Mouse (Mus musculus): ENCODE measurements around the gene Tprn.

Gene Tprn

DNA sequence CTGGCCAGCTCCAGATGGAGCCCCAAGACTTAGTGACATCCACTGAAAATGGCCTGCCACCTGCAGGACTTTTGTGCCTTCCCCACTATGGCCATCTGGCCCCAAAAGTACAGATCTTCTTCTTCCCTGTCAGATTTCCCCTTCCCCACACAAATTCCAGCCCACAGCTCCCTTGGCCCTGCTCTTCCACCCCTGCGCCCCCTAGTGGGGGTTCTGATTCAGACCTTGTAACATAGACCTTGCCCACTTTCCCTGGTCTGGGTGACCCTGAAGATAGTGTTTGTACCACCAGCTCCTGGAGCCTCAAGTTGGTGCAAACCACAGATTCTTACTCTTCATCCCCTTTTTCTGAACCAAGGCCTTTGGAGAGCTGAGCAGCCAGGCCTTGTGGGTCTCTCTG lies 30.4 kb downstream of the Tprn start:
- DNase-seq (ENCODE audit: low spot score), result no peak

DNA sequence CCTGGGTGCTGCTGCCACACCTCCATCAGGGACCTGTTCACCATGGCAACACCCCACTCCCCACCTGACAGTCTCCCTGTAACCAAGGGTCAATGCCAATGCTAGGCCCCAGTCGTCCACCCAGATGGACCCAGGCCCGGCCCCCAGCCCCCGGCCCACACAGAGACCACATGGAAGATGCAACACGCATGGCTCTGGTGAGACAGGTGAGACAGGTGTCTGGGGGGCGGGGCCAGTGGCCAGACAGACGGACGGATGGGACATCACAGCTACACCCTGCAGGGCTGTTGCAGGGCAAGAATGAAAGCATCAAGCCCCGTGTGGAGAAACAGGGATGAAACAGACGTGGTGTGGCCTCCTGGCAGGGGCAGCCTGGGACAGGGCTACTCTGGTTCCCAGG lies 31.3 kb downstream of the Tprn start:
- no peak for DNase-seq (ENCODE audit: low spot score)

DNA sequence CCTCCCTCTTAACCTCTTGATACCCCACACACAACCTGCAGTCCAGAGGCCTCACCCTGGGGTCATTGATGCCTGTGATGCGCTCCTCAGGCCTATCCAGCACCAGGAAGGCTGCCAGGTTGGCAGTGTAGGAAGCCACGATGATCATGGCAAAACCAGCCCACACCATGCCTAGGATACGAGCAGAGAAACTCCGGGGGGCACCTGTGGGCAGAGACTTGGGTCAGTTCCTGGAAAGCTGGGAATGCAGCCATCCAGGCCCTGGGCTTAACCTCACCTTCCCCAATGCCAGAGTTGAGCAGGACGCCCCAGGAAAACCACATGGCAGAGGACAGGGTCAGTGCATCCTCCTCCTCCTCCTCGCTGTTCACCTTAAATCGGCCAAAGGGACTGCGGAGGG lies 34.7 kb downstream of the Tprn start:
- DNase-seq (ENCODE audit: low spot score), result no peak

DNA sequence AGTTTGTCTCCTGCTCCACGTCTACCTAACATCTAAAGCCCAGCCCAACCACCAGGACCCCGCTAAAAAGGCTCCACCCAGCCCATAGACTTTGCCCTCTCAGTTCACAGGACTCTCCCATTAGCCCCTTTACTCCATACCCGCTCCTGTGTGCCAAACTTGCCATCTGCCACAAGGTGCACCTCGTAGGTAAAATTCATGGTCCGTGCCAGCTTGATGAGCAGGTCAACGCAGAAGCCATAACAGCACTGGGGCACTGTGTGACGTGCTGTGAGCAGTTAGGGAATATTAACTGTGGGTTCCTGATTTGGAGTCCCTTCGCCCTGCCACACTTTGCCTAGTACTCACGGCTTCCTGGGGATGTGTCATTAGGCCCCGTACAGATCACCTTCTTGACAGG lies 35.6 kb downstream of the Tprn start:
- no peak for DNase-seq (ENCODE audit: low spot score)

DNA sequence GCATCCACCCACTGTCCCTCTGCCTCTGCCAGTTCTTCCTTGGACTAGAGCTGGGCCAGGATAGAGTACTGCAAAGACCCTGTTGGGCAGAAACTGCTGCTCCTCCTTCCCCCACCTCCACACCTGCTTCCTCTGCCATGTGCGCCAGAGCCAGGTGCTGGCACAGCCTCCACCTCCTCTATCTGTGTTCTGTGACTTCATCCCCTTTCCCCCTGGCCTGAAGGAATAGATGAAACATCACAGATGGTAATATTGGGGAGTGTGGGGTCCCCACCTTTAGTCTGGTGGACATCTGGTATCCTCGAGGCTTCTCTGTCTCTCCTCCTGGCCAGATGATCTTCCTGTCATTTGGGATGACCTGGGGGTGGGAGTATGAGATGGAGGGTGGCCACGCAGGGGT lies 41.0 kb downstream of the Tprn start:
- no peak for DNase-seq (ENCODE audit: low spot score)

DNA sequence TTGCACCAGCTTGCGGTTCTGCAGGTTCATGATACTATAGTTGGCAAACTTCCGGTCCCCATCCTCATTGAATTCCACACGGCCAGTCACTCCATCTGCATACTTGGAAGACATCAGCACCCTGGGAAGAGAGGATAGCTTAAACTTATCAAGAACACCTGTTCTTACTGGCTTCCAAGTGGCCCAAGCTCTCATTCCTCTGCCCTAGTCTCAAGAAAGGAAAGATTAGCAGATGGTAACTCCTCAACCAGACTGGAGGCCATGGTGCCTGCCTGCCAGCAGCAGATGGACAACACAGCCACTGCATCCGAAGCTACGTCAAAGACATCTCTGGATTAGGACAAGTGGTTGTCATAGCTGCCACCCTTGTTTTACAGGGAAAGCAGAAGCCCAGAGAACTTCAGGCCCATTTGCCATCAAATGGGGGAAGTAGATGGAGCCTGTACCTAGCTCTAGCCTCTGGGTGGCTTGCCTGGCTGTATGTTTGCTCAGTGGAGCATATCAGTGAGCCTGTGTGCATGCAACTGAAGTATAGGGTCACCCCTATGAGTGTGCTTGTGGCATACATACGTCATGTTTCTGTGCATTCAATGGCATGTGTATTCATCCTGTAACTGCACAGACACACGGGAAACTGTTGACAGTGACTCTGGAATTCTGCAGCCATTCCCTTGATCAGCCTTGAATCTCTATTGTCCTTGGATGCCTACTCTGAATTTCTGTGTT lies 41.7 kb downstream of the Tprn start:
- DNase-seq (ENCODE audit: low spot score), result no peak

DNA sequence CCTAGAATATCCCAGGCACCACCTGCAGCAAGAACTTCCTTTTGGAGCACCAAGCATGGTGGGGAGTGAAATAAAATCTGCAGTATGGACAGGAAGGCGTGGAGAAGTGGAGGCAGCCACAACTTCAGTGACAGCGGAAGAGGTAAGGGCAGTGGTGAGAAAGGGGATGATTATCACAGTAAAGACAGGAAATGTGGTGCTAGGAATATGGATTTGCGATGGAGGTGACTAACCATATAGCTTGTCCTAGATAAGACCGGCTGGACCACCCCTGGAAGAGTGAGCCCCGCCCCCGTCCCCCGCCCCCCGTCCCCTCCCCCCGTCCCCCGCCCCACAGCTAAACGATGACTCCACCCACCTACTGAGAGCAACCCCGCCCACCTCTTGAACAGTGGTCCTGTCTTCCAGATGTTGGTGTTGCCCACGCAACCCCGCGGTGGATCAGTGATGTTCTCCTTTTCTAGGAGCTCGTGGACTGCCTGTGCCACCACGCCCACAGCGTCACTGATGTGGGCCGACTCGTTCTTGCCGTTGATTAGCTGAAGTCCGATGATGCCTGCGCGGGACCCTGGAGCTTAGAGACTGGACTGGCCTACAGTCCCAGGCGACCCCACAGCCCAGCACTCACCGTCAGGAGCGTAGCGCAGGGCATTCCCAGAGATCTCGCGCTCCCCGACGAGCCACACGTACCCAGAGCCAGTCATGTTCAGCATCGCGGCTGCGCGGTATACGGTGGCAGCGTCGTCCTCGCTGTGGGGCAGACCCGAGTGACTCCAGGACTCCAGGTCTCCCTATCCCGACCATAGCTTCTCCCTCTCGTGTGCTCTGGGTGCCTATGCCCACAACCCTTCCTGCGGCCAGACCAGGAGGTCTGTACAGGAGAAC lies 42.5 kb downstream of the Tprn start:
- no peak for DNase-seq (ENCODE audit: low spot score)

DNA sequence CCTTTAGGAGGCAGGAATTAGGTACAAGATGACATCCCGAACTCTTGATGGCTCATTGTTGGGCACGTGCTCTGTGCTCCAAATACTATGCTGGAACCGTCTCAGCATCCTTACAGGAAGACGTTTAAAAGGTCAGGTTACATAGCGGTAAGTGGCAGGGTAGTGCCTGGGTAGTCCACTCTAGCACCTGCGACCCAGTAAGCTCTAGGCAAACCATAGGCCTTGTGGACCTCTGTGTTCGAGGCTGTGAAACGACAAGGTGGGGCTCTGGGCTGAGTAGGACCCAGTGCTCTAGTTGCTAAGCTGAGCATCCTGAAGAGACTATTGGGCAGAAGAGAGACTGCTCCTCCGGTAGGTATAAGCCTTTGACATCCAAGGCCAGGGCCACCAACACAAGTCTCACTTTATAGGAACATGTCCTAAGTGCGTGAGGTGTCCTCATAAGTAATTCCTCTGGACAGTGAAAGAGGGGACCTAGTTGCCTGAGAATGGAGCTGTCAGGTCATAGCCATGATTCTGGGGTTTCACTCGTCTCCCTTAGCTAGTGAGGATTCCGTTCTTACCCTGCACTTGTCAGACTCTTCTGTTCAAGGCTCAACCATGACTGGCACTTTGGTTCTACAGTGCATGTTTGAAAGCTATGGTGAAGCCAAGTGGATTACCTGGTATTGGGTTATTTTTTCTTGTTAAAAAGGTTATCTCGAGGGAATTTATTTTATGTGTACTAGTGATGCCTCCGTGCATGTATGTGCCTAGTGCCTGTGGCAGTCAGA lies 43.4 kb downstream of the Tprn start:
- no peak for DNase-seq (ENCODE audit: low spot score)

DNA sequence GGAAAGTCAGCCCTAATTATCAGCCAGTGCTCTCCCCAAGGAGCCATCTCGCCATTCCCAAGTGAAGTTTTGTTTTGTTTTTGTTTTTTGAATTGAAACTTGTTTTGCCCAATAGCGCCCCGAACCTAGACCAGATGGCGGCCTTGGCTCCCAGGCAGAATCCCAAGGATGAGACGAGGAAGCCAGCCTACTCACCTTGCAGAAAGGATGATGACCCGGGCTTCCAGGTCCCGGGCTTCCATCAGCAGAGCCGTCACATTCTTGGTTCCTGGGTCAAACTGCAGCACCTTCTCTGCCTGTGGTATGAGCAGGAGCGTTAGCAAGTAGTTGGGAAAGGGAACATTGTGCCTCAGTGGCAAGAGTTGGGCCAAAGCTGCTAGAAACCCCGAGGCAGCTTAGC lies 47.8 kb downstream of the Tprn start:
- no peak for DNase-seq (ENCODE audit: low spot score)

DNA sequence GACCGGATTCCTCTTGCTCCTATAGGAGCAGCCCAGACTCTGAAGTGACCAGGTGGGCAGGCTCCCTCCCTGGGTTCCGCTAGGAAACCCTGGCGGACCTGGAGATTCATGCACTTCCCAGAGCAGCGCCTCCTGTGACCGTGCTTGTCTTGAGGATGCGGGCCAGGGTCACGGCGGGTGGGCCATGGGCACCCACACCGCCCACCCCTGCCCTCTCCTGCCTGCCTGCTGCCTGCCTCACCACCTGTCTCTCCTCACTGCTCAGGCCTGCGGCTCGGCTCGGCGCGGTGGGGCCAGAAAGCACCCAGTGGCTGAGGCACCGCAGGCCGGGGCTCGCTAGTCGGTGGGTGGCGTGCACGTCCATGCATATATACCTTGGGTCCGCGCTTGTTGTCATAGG lies 48.6 kb downstream of the Tprn start:
- no peak for DNase-seq (ENCODE audit: low spot score)

DNA sequence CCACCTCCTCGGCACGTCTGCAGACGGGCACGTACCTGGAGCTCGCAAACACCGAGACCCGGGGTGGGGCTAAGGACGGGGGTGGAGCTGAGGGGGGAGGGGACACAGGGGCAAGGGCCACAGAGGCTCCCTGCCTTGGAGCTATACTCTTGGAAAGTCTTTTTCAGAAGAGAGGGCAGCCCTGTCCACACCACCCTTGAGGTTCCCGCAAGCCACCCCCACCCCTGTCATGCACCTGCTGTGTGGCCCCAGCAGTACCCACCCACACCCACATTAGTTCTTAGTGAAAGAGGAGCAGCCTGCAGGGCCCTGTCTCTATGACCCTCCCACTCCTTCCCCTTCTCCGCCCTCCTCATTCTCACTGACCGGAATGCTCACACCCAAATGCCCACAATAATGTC lies 49.1 kb downstream of the Tprn start:
- no peak for DNase-seq (ENCODE audit: low spot score)

DNA sequence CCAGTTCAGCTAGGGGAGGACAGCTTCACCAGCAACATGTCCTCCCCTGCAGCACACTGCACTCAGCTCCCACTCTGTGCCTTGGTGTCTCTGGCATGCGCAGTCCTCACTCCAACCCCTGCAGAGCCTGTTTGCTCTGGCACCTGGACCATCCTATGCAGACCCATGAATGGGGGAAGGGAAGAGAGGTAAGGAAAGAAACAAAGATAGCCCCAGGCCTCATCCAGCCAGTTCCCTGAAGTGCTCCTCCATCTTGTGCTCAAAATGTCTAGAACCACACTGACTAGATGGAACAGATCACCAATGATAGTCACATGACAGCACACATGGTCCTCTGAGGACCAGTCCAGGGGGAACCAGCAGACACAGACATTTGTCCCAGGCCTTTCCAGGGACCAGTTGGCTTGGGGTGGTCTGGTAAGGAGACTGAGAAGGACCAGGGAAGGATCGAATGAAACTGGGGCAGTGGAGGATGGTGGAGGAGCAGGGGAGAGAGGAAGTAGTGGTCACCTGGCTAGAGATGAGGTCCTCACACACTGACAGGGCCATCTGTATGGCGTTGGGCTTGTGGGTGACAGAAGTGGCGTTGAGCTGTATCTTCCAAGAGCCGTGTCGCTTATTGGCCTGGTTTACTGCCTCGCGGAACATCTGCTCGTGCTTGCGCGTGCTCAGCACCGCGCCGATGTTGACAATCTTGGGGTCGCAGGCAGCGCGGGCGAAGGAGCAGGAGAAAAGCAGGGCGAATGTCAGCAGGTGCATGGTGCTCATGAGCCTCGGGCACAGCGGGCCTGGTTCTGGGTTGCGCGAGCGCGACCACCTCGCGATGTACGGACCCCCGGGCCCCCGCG lies 55.9 kb downstream of the Tprn start:
- DNase-seq (ENCODE audit: low spot score), result no peak

DNA sequence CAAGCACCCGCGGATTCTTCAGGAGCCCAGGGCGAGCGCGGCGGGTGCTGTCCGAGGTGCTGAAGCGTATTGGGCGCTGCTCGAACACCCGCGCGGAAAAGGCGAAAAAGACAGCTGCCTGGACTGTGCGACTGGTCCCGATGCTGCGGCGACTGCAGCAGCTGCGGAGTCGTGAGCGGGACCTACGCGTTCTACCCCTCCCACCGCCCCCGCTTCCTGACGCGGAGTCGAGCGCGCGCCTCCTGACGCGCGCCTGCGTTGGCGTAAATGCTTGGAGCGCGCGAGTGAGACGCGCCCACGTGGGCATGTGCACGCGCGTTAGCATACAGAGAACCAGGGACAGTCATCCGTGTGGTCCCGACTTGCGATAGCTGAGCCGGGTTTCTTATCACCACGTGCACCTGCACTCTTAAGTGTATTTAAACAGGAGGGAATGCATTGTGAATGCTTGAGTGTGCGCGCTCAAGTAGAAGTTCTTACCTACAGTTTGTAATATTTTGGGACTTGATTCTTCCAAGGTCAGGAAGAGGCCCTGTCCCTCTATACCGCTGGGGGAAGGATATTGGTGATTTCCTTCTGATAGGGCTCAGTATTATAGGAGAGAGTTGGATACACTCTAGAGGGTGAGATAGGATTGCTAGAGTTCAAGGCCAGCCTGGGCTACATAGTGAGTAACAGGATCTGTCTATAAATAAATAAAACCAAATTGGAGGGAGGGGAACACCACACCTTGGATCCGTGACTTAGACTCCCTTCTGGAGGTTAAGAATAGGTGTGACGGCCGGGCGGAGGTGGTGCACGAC lies 56.8 kb downstream of the Tprn start, which contains the start of gene Grin1:
Gene Grin1 (minus strand): TSS at position 217 of the 803 bp plus-strand sequence.
- peak; percentile 21 for DNase-seq (ENCODE audit: low spot score)
